ENCODE assay signal across 24 mouse cellular contexts in the genomic region with DNA sequence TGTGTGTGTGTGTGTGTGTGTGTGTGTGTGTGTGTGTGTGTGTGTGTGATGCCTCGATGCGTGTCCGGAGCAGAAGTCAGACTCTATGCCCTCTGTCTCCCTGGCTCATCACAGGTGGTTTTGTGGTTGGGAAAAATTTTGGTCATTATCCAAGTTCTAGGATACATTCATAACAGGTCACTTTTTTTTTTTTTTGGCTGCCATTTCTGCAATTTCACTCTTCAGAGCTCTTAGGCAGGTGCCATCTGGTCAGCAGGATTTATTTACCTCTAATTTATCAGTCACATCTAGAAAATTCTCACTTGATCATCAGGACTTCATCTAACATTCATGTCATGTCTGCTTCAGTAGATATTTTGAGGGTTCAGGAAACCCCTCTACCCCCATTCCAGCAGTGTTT.
DNase-seq lines count a peak whose midpoint lies in the region; ATAC-seq lines count a peak whose summit lies in the region.
"Had no signal": no experiment of that assay in that cellular context is flagged by ENCODE, and none has a peak within 500 bp of the region (broad histone marks: within the 10 kb centered on the region; RNA-seq: fewer than 3 reads in every experiment).

No protein-coding gene starts in this region.

- DNase-seq in cerebellum, adult 11-12 months: peak; percentile 54
- no peak for DNase-seq in cerebellum, postnatal 10 days
- peak; percentile 23 for DNase-seq in forebrain, embryonic 11.5 days (ENCODE audit: low spot score)
- peak; percentile 88 for DNase-seq in cerebellum, adult 9-10 months
- no peak for DNase-seq in left cerebral cortex, adult 18-20 months (ENCODE audit: low spot score in 2 of 2)
- DNase-seq: adrenal gland, postnatal 10 days; adrenal gland, postnatal 36 days; B cell, adult 2 months; gastrocnemius, postnatal 25 days; heart, adult 2 months; kidney, adult 11 months; kidney, adult 8-10 months had no signal

- H3K9ac ChIP-seq in forebrain, embryonic 11.5 days (ENCODE audit: low read length): no peak overlapping the region
- H3K9ac ChIP-seq in forebrain, embryonic 16.5 days (replicated peaks; ENCODE audit: low read depth, low read length): no peak overlapping the region
- H3K9ac ChIP-seq: heart, embryonic 13.5 days; hindbrain, embryonic 13.5 days; intestine, embryonic 15.5 days; kidney, embryonic 15.5 days had no signal

- H3K36me3 ChIP-seq in forebrain, embryonic 11.5 days (ENCODE audit: control insufficient read depth, insufficient read depth, low read length): no peaks in the 10 kb centered on the region
- H3K36me3 ChIP-seq in forebrain, embryonic 16.5 days (ENCODE audit: control insufficient read depth, insufficient read depth): no peaks in the 10 kb centered on the region
- H3K36me3 ChIP-seq: forebrain, embryonic 10.5 days; G1E; heart, embryonic 10.5 days; heart, embryonic 13.5 days; hindbrain, embryonic 13.5 days; intestine, embryonic 15.5 days; kidney, embryonic 15.5 days had no signal

- 97% methylated on average over 3 of the region's 3 CpGs for WGBS in forebrain, embryonic 11.5 days
- 97% methylated on average over 3 of the region's 3 CpGs for WGBS in forebrain, embryonic 16.5 days

- no peak for ATAC-seq in forebrain, embryonic 11.5 days (replicated peaks; ENCODE audit: low FRiP score)
- ATAC-seq in forebrain, embryonic 16.5 days: no peak
- ATAC-seq: forebrain, embryonic 14.5 days; hindbrain, embryonic 16.5 days; intestine, embryonic 15.5 days; Patski had no signal

- H3K4me2 ChIP-seq in forebrain, embryonic 11.5 days (ENCODE audit: low read depth, low read length, severe bottlenecking): no peak overlapping the region
- no peak overlapping the region for H3K4me2 ChIP-seq in forebrain, embryonic 16.5 days (ENCODE audit: low read length)
- H3K4me2 ChIP-seq: heart, embryonic 13.5 days; hindbrain, embryonic 13.5 days; intestine, embryonic 15.5 days; kidney, embryonic 15.5 days had no signal

- H3K4me1 ChIP-seq in forebrain, embryonic 11.5 days (replicated peaks; ENCODE audit: control insufficient read depth, insufficient read depth, low read length): no peaks in the 10 kb centered on the region
- no peaks in the 10 kb centered on the region for H3K4me1 ChIP-seq in forebrain, embryonic 16.5 days (replicated peaks; ENCODE audit: control insufficient read depth, insufficient read depth, low read length)
- H3K4me1 ChIP-seq: forebrain, embryonic 10.5 days; heart, embryonic 10.5 days; heart, embryonic 13.5 days; hindbrain, embryonic 13.5 days; intestine, embryonic 15.5 days; kidney, embryonic 15.5 days had no signal

- H3K9me3 ChIP-seq in forebrain, embryonic 11.5 days (ENCODE audit: control insufficient read depth, low read length): no peaks in the 10 kb centered on the region
- no peaks in the 10 kb centered on the region for H3K9me3 ChIP-seq in forebrain, embryonic 16.5 days (ENCODE audit: control insufficient read depth, low read length)
- H3K9me3 ChIP-seq: forebrain, embryonic 10.5 days; G1E; heart, embryonic 10.5 days; heart, embryonic 13.5 days; hindbrain, embryonic 13.5 days; intestine, embryonic 15.5 days; kidney, embryonic 15.5 days had no signal

- no peaks in the 10 kb centered on the region for H3K27me3 ChIP-seq in forebrain, embryonic 11.5 days (ENCODE audit: control insufficient read depth, insufficient read depth, low read length)
- no peaks in the 10 kb centered on the region for H3K27me3 ChIP-seq in forebrain, embryonic 16.5 days (replicated peaks; ENCODE audit: control insufficient read depth, insufficient read depth, low read length)
- H3K27me3 ChIP-seq: CH12.LX; heart, embryonic 13.5 days; hindbrain, embryonic 13.5 days; intestine, embryonic 15.5 days; kidney, embryonic 15.5 days had no signal

- H3K27ac ChIP-seq in forebrain, embryonic 11.5 days (ENCODE audit: low read depth, low read length): no peak overlapping the region
- H3K27ac ChIP-seq in forebrain, embryonic 16.5 days (ENCODE audit: low read length): no peak overlapping the region
- H3K27ac ChIP-seq: forebrain, embryonic 10.5 days; heart, adult 2 months; heart, embryonic 10.5 days; heart, embryonic 13.5 days; hindbrain, embryonic 13.5 days; intestine, embryonic 15.5 days; kidney, embryonic 15.5 days had no signal

- no peak overlapping the region for H3K4me3 ChIP-seq in forebrain, embryonic 11.5 days (ENCODE audit: low read depth, low read length)
- no peak overlapping the region for H3K4me3 ChIP-seq in forebrain, embryonic 16.5 days (replicated peaks; ENCODE audit: low read length)
- H3K4me3 ChIP-seq: forebrain, embryonic 10.5 days; heart, adult 2 months; heart, embryonic 10.5 days; heart, embryonic 13.5 days; hindbrain, embryonic 13.5 days; intestine, embryonic 15.5 days; kidney, embryonic 15.5 days had no signal

Comparison
In these comparisons a context has a peak if more than half of its experiments do, and no peak if none do; other contexts are left out.
1. DNase-seq: peak in cerebellum, adult 11-12 months (single experiment), forebrain, embryonic 11.5 days (single experiment) and cerebellum, adult 9-10 months (single experiment); none in cerebellum, postnatal 10 days (0 of 2) and left cerebral cortex, adult 18-20 months (0 of 2).